In the genomic region with DNA sequence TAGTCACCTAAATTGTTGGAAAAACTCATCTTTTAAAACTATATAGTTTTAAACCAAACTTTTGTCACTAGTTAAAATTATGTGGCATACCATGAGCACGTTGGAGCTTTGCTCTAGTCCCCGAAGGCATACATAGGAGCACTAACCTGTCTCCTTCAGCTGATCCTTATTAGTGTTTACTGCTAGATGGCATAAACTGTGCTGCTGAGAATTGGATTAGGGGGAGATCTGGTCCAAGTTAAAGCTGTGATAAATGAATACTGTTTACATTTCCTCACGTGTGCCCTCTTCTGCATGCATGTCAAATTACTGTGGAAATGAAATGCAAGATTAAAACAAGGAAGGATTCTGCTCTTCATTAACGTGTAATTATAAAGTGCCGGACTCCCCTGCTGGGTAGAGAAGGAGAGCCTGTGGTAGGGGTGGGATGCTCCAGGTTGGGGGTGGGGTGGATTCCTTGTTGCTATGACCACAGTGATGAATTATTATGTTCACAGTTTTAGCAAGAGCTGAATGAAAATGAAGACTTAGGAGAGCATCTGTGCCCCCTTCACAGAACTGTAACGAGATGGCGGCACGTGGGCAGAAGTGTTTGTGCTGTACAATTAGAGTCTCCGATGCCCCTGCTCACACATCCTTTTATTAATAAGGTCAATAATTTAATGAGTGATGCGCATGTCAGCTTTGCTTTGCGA, we compare ENCODE assay signal across 17 mouse cellular contexts. TPM values are rescaled to one million over a fixed set of nuclear protein-coding genes. Genes with fewer than 3 reads are reported as not detected.
DNase-seq lines count a peak whose midpoint lies in the region; ATAC-seq and TF ChIP-seq lines count a peak whose summit lies in the region.
"Had no signal": no experiment of that assay in that cellular context is flagged by ENCODE, and none has a peak within 500 bp of the region (broad histone marks: within the 10 kb centered on the region; RNA-seq: fewer than 3 reads in every experiment).

No protein-coding gene starts in this region.

- DNase-seq in gastrocnemius, adult 2 months: no peak
- no peak for DNase-seq in gastrocnemius, postnatal 36 days
- peak; percentile 25 for DNase-seq in right cerebral cortex, postnatal 4 days
- no peak for DNase-seq in right cerebral cortex, adult 2 months (ENCODE audit: low spot score in 2 of 2)
- DNase-seq in testis, postnatal 10 days (ENCODE audit: low spot score): no peak
- DNase-seq in lung, postnatal 4 days: no peak
- DNase-seq: adrenal gland, postnatal 14 days; cerebellum, postnatal 10 days; heart, adult 2 months had no signal

- no peak overlapping the region for H3K9ac ChIP-seq in midbrain, embryonic 12.5 days (replicated peaks)
- H3K9ac ChIP-seq: kidney, embryonic 15.5 days; limb, embryonic 12.5 days; liver, embryonic 15.5 days had no signal

- no peak for TF ChIP-seq CTCF in gastrocnemius, adult 2 months (IDR thresholded peaks at IDR 0.05)

- H3K9me3 ChIP-seq in midbrain, embryonic 12.5 days: no peaks in the 10 kb centered on the region
- H3K9me3 ChIP-seq: kidney, embryonic 15.5 days; limb, embryonic 12.5 days; liver, embryonic 15.5 days had no signal

- ATAC-seq in midbrain, embryonic 12.5 days (ENCODE audit: low FRiP score, low read depth): peak; percentile 69
- no peak for ATAC-seq in megakaryocyte progenitor cell, adult 5-6 weeks (replicated peaks; ENCODE audit: poor library complexity)

- H3K4me3 ChIP-seq in gastrocnemius, adult 2 months: peak overlapping the region; percentile 69
- no peak overlapping the region for H3K4me3 ChIP-seq in midbrain, embryonic 12.5 days
- H3K4me3 ChIP-seq: erythroblast, embryonic 14.5 days; heart, adult 2 months; kidney, embryonic 15.5 days; layer of hippocampus, adult 2 months; limb, embryonic 12.5 days; liver, embryonic 15.5 days had no signal

- WGBS in midbrain, embryonic 12.5 days: 74% methylated on average over 11 of the region's 11 CpGs

- intact Hi-C loops in gastrocnemius, adult 2 months (cut with DNase I): no loop called here
- intact Hi-C loops in gastrocnemius, postnatal 36 days (cut with DNase I): no loop called here

- peaks cover 8% of the 10 kb centered on the region; the same call in 1 of the 2 replicates for H3K4me1 ChIP-seq in midbrain, embryonic 12.5 days
- H3K4me1 ChIP-seq: kidney, embryonic 15.5 days; limb, embryonic 12.5 days; liver, embryonic 15.5 days had no signal

- no peak overlapping the region; the same call in 1 of the 2 replicates for H3K27ac ChIP-seq in gastrocnemius, adult 2 months
- no peak overlapping the region for H3K27ac ChIP-seq in midbrain, embryonic 12.5 days (replicated peaks)
- H3K27ac ChIP-seq: heart, adult 2 months; kidney, embryonic 15.5 days; layer of hippocampus, adult 2 months; limb, embryonic 12.5 days; liver, embryonic 15.5 days had no signal

- H3K4me2 ChIP-seq in midbrain, embryonic 12.5 days (replicated peaks): no peak overlapping the region
- H3K4me2 ChIP-seq: kidney, embryonic 15.5 days; limb, embryonic 12.5 days; liver, embryonic 15.5 days had no signal

- H3K27me3 ChIP-seq in midbrain, embryonic 12.5 days: no peaks in the 10 kb centered on the region
- H3K27me3 ChIP-seq: kidney, embryonic 15.5 days; limb, embryonic 12.5 days; liver, embryonic 15.5 days had no signal

- no peaks in the 10 kb centered on the region for H3K36me3 ChIP-seq in midbrain, embryonic 12.5 days
- H3K36me3 ChIP-seq: kidney, embryonic 15.5 days; limb, embryonic 12.5 days; liver, embryonic 15.5 days had no signal

RNA-seq across cellular contexts. Expression of a gene that starts 48.6 kb away (rescaled TPM):
- under 1 TPM; 0.18 to 0.22 TPM for total RNA-seq in gastrocnemius, adult 2 months (2021)
- under 1 TPM; 0.08 to 0.20 TPM for total RNA-seq in gastrocnemius, postnatal 36 days (2021)
- polyA plus RNA-seq in midbrain, embryonic 12.5 days (2016; fragmentation: Nextera tagmentation; extraction: Ambion mirVana): 0.09 TPM in 1 of 2 replicates, not detected in the other
- total RNA-seq in megakaryocyte progenitor cell, adult 5-6 weeks (2015): not detected in 2 replicates
- not detected in 2 replicates for total RNA-seq in megakaryocyte progenitor cell, adult 5-6 weeks (2017)
- polyA plus RNA-seq: erythroblast, embryonic 14.5 days; limb, embryonic 12.5 days; small intestine, adult 2 months had no signal
